Mouse (Mus musculus): ENCODE results near the gene Atr. TPM values are rescaled to one million over a fixed set of nuclear protein-coding genes. Genes with fewer than 3 reads are reported as not detected.

Atr gene
- polyA plus RNA-seq, 1 experiment from 2014 or later, result 14.0 TPM

Other genes with a start within 250 kb of the Atr start
- 0.44 and 0.88 TPM in 2 replicates for gene Pcolce2, start 220.0 kb upstream of the Atr start, polyA plus RNA-seq (2015; fragmentation: Nextera tagmentation; extraction: Ambion mirVana)
- 1.2 and 1.4 TPM in 2 replicates for gene Trpc1, start 107.2 kb upstream of the Atr start, polyA plus RNA-seq (2015; fragmentation: Nextera tagmentation; extraction: Ambion mirVana)
- gene Pls1, start 12.3 kb upstream of the Atr start, polyA plus RNA-seq (2015; fragmentation: Nextera tagmentation; extraction: Ambion mirVana), result 43.7 and 45.5 TPM in 2 replicates
- gene Xrn1, start 97.2 kb downstream of the Atr start, polyA plus RNA-seq (2015; fragmentation: Nextera tagmentation; extraction: Ambion mirVana), result 13.3 and 15.3 TPM in 2 replicates